Mouse (Mus musculus): ENCODE measurements around the gene Emp1.

Gene Emp1

DNA sequence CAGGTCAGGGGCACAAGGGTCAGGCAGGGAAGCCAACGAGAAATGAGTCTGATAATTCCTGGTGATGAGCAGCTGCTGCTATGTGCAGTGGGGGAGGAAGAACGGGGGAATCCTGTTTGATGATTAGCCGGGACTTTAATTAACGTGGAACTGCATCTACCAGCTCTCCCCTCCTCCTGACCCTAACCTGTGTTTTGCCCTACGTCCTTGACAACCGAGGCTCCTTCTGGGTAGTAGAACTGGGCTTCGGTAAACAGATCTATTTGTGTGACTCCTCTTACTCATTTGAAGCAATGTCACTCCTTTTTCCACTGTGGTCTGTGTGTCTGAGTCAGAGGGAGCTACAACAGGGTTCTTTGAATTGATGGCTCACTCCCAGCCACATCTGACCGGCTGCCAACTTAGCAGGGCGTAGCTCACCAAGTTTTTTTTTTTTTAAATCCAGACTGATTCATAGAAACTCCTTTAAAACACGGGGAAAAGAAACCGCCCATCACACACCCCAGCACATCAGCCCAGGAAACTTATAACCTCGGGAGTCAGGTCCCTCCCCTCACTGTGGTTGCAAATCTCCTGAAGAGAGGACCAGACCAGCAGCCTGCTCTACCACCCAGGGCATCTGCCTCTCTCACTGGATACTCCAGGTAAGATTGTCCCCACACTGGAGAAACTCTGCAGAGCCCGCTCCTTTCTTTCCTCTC is at the start of gene Emp1:
TSS of gene Emp1 (plus strand) at position 87 of the 701 bp plus-strand sequence.
- peak; percentile 93 for DNase-seq

DNA sequence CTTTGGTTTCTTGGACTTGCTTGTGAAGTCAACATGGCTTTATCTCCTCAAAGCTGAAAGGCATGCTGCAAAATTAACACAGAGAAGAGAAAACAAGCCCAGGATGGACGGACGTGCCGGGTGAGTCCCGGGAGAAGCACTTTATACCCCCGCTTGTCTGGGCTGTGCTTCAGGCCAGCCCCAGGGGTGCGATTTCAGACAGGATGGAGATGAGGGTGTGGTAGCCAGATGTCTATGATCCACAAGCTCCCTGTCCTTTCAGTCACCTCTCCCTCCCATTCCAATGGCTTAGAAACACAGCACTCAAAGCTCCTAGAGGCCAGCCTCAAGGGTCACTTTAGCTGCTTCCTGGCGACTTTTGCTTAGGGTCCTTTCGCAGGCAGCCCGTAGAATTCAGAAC is 48.4 kb upstream of the Emp1 start:
- peak; percentile 14 for DNase-seq

DNA sequence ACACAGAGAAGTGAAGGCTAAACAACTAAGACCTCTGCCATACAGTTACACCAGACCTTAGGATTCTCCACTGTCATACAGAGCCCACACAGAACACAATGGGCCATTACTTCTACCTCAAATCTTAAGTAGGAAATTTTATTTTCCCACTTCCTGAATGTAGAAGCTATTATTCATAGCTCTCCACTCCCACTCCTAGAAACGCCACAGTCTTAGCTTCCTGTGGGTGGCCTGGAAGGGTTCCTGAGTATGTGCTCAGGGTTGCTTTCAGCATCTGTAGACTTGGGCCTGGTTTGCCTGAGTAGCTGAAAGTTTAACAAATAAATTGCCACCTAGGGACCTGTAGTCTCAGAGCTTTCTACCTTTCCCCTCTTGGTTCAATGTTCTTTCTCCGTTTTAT is 46.2 kb upstream of the Emp1 start:
- no peak for DNase-seq

DNA sequence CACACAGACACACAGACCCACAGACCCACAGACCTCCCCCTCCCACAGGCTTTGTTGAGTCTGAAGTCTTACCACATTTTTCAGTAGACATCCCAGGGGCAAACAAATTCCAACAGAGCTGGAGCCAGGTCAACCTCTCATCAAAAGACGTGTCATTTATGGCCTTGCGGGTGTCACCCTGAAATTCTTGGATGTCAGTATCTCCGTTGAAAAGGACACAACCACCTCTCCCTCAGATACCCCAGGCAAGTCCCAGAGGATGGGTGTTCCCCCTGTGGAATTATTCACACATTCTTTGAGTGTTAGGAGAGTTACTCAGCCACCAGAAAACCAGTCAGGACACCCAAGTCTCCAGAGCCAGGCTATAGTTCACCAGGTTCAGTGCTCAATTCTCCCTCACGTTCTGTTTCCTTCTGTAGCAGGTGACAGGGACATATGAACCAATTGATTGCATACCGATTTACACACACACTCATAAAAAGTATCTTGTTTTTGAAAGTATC is 42.9 kb upstream of the Emp1 start:
- no peak for DNase-seq

DNA sequence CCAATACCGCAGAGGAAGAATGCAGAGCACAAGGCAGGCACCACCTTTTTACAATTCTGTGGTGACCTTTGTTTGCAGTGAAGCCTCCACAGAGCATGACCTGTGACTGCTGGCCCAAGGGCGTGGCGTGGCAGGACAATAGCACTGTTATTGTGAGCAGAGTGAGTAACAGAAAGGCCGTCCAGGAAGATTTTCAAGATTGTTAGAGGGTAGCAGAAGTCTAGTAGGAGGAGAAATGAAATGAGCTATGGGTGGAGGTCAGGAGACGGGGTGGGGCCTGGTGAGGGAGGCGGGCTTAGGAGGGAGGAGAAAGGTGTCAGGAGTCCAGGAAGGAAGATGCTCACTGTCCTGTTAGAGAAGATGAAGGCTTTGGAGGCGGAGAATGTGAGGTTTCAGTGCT is 39.6 kb upstream of the Emp1 start:
- DNase-seq, result peak; percentile 66

DNA sequence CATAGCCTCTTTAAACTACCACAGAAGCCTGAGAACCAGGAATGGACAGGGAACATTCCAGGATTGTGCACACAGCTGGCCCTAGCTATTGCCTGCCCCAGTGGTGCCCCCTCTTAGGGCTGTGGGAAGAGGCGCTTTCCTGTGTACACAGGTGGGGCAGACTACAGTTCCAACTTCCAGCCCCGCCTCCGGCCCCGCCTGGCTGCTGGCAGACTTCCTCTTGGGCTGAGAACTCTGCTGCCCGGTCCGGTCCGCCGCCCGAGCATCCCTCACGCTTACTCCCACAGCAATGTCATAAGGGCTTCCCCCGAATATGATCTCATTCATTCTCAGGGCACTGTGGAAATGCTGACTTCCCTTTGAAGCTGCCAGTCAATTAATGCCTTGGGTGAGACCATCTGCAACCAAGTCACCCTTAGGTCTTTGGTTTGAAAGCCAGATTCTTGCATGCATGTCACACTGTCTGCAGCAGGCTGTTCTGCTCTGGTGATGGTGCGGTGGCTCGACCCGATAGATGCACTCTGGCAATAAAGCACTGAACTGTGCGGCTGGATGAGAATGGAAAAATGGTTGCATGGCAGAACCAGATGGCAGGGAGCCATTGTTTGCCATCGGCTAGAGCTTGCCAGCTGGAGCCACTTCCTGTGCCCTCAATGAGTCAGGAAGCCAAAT is 38.9 kb upstream of the Emp1 start:
- peak; percentile 89 for DNase-seq

DNA sequence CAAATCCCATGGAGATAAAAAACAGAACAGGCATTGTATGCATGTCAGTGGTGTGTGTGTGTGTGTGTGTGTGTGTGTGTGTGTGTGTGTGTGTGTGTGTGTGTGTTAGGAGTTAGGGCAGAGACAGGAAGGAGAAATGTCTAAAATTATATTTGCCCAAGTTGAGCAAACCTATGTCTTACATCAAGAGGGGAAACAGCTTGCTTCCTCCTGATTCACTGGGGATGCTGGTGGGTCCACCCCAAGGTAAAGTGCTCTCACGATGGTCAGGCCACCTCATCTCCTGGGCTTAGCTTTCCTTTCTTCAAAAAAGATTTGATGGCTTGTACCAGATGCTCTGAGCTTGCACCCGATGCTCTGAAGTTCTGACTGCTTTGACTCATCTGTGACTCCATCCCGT is 38.2 kb upstream of the Emp1 start:
- no peak for DNase-seq

DNA sequence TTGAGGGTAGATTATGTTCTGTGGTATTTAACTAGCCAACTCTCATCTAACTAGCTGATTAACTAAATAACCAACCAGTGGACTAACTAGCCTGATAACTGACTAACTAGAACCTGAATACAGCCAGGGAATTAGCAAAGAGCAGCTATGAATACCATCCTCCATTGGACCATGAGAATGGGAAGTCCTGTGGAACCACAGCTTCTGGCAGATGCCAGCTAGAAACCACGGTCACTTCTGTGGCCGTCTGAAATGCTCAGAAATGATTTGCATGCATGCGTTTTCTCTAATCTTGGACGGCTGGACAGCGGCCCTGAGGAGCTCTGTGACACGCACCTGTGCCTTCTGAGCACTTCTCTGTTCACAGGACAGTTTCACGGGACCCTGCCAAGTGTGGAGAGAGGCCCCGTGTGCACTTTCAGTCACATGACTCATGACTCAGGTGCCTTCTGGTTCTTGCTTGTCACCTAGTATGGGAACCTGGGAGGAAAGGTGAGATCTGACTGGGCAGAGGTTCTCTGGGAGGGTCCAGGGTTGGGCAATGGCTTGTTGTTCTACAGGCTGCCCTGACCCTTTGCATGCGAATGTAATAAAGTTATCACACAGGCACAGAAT is 37.6 kb upstream of the Emp1 start:
- peak; percentile 16 for DNase-seq

DNA sequence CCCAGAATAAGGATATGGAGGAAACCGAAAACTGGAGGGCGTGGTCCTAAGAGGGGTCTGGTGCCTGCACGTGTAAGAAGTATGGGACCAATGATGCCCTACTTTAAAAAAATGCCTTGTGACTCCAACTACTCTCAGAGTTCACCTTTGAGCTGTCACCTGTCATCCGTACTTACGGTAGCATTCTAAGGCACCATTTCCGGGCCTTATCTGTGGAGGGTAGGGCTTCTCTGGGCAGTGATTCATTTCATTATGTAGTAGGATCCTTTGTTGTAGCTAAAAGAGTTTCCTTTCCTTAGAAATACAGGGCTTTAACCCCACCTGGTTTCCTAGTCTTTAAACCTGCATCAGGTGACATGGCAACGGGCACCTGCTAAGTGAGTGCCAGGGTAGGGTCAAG is 35.5 kb upstream of the Emp1 start:
- DNase-seq, result no peak

DNA sequence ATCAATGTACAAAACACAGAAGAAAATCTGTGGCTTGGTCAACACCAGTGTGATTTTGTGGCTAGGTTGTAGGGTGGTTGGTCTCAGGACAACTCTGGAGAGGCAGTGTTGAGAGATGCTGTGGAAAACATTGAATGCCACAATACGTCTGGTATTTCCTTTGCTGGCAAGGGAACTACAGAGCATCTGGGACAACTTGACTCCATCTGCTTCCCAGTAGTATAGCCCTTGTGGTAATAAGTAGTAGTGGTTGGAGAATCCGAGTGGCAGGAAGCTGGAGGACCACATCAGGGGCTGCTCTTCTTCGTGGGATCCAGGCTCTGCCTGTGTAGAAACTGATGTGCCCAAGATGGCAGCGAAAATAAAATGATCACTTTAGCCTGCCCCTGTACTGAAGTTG is 30.4 kb upstream of the Emp1 start:
- DNase-seq, result no peak

DNA sequence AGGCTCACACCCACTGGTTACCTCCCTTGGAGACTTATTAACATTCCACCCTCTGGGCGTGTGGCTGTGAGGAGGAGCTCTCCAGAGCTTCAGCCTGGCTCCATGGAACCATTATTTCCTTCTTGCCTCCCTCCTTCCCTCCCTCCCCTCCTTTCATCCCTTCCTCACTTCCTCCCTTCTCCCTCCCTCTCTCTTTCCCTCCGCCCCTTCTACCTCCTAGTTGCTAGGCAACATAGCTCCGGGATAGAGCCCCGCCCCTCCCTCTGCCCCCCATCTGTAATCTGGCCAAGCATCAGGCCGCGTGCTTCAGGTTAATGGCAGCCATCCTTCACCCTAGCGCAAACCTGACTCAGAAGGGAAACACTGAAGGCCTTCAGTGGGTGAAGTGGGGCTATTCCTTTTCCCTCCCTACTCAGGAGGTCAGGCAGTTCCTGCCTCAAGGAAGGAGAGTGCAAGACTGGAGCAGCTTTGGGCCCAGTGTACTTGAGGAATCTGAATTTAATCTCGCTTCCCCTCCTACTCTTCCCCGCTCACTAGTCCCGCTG is 29.5 kb upstream of the Emp1 start:
- peak; percentile 27 for DNase-seq

DNA sequence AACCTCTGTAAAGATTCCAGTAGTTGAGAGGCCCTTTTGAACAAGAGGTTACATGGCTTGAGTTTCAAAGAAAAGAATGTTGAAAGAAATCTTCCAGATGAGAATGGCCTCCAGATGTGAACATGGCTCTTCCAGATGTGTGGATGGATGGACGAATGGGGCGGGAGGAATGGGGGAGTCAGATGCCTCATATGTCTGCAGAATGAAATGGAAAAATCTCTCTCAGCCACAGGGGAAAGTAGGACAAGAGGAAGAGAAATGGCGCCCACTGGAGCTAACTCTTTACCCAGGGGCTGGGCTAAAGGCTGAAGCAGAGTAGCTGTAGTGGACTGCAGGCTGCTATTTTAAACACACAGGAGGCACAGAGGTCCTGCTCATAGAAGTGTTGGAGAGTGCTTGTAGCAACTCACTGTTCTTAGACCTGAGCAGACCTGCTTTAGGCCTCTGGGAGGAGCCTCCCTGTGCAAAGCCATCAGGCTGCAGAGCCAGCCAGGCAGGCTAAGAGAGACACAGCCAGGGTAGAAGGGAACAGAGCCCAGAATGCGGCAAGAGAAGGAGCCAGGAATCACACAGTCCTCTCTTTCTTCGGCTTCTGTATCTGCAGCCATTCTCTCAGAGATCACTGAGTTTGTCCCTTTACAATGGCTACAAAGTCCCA is 28.2 kb upstream of the Emp1 start:
- DNase-seq, result peak; percentile 51

DNA sequence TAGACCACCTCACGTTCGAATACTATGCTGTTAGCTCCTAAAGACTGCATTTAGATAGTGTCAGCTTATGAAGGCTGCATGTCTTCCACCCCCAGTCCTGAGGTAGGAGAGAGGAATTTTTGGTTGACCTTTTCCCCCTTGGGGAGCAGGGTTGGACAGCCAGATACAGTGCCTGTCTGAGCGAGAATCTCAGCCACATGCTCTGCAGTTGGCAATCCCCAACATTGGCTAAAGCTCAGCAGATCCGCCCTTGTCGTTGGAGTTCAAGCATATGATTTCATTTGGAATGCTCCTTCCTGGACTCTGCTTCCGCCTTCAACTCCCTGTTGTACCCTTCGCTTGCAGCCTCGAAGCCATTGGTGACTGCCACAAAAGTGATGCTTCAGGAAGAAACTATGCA is 26.0 kb upstream of the Emp1 start:
- no peak for DNase-seq

DNA sequence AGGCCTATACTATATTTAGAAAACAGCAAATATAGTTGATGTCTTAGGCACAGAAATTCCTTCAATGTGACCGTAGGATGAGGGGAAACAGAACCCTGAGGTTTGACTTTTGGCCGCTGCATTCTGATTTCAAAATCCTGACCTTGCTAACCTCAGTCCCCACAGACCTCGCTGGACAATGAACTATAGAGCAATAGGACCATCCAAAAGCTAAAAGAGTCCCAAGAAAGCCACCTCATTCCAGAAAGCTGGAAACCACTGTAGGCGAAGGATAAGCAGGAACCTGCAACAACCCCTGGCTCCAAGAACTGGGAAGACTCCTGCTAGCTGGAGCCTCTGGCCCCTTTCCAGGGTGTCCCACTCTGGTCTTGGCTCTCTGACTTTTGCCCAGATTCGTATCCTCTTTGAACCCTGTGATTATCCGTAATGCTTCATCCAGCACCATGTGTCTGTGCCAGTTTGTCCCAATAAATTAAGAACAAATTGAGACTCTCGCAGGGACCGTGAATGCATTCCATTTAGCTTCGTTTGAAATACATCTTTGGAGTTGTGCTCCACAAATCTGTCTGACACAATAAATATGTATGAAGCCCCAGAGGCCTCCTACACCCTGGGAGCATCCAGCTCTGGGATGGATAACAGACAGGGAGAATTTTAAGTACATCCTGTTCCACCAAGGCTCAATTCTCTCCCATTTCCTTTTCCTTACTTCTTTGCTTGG is 21.8 kb upstream of the Emp1 start:
- peak; percentile 38 for DNase-seq

DNA sequence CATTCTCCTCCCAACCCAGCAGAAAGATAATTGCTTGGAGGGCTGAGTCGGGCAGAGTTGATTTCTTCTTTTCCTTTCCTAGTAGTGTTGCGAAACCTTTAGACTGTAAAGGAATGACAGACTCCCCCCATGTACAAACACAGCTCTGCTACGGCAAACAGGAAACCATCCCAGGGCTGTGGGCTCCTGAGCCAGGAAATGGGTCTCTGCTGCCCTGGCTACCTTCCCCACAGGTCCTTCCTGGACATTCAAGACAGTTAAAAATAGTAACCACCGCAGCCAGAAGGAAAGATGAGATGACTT is 21.3 kb upstream of the Emp1 start:
- peak; percentile 25 for DNase-seq

DNA sequence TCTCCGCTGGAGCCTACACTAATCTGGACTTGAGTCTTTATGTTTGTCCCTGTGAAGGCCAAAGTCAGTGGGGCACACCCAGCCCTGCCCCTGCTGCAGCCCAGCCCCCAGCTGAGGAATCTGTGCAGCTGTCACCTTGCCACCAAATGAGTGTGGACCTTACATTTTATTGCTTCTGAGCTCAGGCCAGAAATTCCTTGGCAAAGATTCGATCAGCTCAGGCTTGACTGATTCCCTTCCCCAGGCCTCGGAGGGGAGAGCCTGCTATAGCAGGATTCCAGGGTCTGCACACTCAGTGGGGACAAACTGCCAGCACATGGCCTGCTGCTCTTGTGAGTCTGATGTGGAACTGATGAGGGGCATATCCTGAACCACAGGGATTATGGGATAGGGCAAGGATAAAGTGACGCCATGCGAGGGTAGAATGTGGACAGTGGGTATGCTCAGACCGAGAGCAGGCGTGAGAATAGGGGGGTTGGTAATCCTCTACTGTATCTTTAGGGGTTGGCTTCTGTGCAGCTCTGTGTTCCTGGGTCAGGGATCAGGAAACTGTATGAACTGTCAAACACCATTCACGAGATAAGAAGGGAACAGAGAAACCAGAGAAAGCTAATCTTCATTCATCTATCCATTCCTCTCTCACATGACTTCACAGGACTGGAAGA is 10.6 kb upstream of the Emp1 start:
- peak; percentile 49 for DNase-seq

DNA sequence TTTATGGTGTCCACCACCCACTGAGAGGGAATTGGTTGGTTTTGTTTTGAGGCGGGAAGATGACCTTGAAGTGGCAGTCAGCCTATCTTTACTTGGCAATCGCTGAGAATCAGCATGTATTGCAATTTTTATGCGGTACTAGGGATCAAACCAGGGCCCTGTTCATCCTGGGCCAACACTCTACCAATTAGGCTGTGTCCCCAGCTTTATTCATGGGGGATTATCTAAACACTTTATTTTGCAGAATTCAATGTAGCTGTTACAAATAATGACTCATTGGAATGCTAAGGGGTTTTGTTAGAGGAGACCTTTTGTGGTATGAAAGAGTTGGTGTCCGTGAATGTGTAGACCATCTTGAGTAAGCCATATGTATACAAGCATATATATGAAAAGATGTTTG is 9.8 kb upstream of the Emp1 start:
- DNase-seq, result no peak

DNA sequence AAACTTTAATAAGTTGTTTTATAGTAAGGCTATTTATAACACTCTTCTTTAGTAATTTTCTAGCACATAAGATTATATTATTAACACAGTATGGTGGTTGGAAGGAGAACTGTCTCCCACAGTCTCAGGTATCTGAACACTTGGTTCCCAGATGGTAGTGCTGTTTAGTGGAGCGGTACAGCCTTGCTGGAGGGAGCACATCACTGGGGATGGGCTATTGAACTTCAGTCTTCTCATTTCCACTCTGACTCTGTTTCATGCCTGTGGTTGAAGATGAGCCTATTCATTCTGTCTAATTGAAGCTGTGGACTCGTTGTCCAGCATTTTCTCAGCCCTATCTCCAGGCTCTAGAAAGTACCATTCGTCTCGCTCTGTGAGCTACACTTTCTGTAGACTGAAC is 7.4 kb upstream of the Emp1 start:
- DNase-seq, result no peak

DNA sequence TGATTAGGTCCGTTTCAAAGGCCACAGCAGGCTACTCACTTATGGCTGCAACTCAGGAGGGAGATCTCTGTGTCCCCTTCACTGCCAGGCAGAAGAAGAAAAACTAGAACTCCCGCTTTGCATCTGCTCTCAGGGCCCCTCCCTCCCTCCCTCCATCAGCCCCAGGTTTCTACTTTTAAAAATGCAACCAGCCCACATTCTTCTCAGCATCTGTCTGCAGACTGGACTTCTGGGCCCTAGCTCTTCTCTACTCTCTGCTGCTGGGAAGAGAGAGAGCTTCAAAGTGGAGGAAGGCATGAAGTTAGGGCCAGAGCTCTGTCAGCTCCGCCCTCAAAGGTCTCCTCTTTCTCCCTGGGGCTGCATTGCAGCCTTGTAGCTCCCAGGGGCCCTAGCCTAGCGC is 2.0 kb upstream of the Emp1 start:
- no peak for DNase-seq

DNA sequence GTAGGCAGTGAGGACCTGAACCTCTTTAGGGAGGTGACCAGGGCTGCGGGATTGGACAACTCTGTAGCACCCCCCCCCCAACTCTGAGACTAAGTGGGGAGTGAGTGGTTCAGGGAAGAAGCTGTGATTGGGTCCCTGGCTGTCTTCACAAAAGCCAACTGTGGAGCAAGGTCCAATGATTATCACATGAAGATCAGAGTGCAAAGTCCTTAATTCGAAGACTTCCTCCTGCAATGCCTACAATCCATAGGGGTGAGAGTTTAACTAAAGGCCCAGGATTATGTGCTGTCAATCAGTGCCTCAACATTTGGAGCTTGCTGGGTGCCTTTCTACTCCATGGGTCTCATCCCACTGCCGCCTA is 267 bp upstream of the Emp1 start:
- no peak for DNase-seq

DNA sequence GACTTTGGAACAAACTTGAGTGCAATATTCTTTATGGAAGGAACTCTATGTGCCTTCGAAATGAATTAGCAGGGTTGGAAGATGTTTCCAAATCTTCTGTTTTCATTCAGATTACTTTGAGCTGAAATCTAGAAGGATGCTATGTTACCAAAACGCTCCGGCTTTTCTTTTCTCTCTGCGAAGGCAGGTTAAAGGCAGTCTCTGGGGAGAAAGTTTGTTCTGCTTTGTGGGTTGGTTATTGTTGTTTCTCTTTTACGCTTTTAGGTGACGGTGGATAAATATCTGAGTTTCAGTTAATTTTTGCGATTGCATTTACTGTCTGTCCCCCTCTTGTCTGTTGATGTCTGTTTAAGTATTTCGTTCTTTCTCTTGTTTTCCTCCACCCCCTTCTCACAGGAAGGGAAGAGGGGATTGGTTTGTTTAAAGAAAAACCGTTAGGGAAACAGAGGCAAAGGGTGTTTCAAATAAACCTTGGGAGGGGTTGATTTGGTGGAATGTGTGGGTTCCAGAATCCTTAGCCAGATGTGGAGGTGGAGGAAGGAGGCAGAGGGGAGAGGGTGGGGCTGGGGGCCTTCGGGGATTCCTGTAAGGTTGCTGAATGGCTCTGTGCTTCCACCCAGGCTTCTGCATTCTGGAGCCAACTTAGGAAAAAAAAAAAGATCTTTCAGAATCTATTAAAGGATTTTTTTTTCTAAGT is 1.1 kb downstream of the Emp1 start:
- no peak for DNase-seq
